Mouse (Mus musculus) testis, adult 2 months (tissue): ENCODE data around the gene Cblb.

Experiments used
- CTCF ChIP-seq: fragments of 200-500 bp; IDR thresholded peaks from 2 replicates; pipeline ENCODE4 v1.5.1; 2012; ENCODE audit warnings: low read depth, mild to moderate bottlenecking, inconsistent platforms, low read length, moderate library complexity; ENCODE audit not compliant: control insufficient read depth, insufficient read depth, insufficient replicate concordance
- POLR2A ChIP-seq: fragments of 200-500 bp; IDR thresholded peaks from 2 replicates; pipeline ENCODE4 v1.6.1; 2012; ENCODE audit warnings: low read depth, mild to moderate bottlenecking, inconsistent platforms, low read length, moderate library complexity; ENCODE audit not compliant: control insufficient read depth

DNA sequence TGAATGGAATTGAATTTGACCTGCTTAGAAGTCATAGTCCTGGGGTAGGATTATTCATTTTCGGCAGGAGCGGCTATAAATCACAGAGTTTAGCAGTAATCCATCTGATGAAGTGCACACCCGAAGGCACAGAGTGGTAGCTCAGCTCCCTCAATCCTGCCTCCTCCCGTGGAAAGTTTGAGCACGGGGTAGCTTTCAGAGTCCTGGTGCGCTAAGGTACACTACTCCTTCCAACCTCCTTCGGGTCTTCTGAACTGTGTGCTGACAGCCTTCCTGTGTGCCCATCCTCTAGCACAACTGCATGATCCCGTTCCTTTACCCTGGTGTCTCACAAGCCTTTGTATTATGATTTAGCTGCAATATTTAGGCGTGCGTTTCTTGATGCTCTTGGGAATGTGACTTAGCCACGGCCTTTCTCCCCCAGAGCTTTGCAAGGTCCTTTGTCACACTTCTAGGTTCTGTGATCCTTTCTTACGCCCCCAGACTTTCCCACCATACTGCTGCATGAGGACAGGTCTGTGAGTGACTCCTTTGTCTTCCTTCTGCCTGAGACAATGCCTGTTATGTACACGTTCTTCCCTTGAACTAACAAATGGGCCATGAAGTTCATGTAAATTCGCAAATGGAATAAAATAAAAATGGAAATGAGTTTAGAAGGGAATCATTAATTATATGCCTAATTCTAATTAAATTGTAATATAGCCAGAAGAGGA is 11.8 kb downstream of the Cblb start:
- no peak for TF ChIP-seq CTCF
- TF ChIP-seq POLR2A = no peak
